Mouse (Mus musculus): Measurements from ENCODE around the gene Slc16a11. TPM values are rescaled to one million over a fixed set of nuclear protein-coding genes. Genes with fewer than 3 reads are reported as not detected.

The Slc16a11 gene
- total RNA-seq (2022), result 10 to 100 TPM; 32.3 to 43.4 (median 36.5) TPM

DNA sequence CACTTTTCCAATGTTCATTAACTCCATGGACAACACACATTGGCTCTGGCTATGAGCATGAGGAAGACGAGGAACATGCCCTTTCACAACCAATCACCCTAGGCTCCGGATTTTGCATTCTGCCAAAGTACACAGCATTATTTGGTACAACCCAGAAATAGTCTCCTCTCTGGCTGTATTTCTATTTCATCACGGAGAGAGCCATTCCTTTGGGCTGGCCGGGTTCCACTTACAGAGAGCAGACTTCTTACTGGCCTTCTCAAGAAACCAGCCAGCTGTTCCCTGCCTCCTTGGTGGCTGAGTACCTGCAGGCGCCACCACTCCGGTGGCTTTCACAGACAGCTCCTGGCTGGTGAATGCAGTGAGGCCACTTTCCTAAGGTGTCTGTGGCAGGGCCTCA is at the start of gene Slc16a11:
TSS of gene Slc16a11 (plus strand) at position 330 of the 400 bp plus-strand sequence.
- DNase-seq (ENCODE audit: low spot score in 2 of 2), result no peak

DNA sequence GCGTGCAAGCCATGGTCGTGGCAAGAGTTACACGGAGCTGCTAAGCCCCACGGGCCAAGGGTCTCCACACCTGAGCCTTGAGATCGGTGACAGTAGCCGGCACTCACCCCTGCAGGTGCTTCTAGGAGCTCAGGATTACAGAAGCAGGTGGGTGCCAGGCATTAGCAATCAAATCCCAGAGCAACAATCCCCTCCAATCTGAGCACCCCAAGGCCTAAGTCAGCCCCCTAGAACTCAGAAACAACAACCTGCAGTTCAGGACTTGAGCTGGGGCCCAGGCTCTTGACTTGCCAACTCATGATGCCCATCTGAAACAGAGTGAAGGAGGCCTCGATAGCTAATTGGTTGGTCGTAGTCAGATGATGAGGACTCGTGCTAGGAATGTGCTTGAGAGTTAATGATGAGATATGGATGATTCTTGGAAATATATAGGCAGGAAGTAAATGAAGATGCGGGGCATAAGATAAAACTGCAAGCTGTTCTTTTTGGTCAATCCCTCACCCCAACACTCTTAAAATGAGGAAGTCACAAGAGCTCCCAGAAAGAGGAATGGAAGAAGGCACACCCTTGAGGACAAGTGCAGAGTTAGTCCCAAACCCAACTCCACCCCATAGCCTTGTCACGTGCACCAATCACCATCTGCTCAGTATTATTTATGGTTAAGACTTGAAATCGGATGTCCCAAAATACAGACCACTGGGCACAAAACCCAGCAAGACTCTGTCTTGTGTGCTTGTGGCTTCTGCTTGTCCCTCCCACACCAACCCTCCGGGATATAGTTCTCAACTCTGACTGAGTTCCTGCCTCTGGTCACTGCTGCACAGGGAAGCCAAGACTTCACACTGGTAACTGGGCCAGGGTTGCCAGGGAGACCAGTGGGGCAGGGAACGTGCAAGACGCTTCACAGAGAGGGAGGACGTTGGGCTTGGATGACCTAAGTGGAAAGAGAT is 46.3 kb upstream of the Slc16a11 start:
- DNase-seq (ENCODE audit: low spot score in 2 of 2), result no peak

DNA sequence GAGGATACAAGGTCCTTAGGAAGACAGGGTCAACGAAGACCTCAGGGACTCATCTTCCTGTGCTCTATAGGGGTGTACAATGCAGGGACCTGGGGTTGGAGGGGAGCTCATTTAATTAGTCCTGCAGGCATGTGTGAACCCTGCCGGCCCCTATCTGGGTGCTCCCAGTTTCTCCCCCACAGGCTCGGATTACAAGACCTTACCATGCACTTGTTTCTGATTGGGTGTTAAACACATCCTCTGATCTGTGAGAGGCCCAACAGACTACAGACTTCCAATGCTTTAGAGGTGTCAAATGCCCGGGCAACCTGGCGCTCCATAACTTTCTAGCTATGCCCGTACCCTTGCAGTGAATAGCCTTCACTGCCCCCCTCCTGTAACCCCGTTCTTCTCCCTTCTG is 44.4 kb upstream of the Slc16a11 start:
- DNase-seq (ENCODE audit: low spot score in 2 of 2), result no peak

DNA sequence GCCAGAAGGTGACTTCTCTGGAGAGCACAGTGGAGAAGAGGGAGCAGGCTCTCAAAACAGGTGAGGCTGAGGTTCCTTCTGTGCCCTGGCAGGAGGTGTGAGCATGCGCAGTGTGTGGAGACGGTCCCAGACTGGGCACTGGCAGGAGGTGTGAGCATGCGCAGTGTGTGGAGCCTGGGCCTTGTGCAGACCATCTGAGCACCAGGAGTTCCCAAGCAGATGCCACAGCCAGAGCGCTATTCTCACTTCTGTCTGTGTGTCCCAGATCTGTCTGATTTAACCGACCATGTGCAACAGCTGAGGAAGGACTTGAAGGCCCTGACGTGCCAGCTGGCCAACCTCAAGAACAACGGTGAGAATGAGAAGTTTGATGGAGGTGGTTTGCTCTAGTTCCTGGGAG is 43.1 kb upstream of the Slc16a11 start:
- DNase-seq (ENCODE audit: low spot score in 2 of 2), result peak in 1 of 2 experiments; percentile 18

DNA sequence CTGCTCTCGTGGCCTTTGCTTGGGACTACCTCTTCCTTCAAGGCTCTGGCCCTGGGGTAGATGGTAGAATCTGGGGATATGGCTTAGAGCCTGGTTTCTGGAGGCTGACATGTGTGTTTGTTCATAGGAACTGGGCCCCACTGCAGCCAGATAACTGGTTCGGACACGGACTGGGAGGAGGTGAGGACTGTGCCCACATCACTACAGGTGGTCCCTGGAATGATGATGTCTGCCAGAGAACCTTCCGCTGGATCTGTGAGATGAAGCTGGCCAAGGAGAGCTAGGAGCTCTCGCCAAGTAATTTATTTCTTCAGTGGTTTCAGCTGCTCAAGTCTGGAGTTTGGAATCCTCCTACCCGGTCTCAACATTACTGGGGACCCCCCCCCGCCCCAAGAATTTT is 42.3 kb upstream of the Slc16a11 start:
- no peak for DNase-seq (ENCODE audit: low spot score in 2 of 2)

DNA sequence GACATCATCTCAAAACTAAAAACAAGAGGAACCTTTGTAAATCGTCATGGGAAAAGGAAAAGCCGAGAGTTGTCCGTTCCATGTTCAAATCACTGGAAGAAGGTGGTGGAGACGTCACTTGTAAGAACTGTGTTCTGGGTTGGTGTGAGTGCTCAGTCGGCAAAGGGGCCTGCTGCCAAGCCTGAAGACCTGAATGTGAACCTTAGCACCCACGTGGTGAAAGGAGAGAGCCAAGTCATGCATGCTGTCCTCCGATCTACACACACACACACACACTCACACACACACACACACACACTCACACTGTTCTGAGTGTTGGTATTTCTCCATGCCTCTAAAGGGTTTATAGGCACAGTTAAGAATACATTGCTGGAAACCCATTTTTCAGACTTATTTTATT is 41.4 kb upstream of the Slc16a11 start:
- no peak for DNase-seq (ENCODE audit: low spot score in 2 of 2)

DNA sequence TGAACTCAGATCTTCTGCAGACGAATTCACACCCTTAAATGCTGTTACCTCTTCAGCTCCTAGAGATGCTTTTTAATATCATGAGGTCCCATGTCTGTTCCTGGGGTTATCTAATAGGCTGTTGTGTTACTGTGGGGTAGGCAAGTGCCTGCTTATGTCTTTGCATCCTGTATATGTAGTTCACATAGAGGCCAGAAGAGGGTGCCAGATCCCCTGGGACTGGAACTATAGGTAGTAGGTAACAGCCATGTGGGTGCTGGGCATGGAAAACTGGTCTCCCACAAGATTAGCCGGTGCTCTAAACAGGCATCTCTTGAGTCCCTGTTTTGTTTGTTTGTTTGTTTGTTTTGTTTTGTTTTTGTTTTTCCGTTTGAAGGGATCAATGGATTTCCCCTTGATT is 40.7 kb upstream of the Slc16a11 start:
- no peak for DNase-seq (ENCODE audit: low spot score in 2 of 2)

DNA sequence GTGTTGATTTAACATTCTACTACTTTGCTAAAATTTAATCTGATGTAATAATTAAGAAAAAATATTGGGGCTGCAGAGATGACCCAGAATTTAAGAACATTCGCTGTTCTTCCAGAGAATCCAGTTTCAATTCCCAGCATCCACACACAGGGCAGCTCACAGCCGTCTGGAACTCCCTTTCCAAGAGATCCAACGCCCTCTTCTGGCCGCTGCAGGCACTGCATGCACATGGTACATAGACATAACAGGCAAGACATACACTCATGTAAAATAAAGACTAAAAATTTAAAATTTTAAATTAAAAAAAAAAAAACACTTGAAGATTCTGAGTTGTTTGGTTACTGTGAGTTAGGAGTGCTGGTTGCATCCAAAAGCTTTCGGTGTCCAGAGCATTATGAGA is 40.3 kb upstream of the Slc16a11 start:
- no peak for DNase-seq (ENCODE audit: low spot score in 2 of 2)

DNA sequence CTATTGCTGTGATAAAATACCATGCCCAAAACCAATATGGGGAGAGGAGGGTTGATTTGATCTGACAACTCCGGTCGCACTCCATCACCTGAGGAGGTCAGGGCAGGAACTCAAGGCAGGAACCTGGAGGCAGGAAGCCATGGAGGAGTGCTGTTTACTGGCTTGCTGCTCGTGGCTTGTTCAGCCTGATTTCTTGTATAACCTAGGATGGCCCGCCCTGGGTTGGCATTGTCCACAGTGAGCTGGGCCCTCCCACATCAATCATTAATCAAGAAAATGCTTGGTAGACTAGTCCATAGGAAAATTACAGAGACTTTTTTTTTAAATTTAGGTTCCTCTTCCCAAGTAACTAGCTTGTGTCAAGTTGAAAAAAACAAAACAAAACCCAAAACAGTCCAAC is 38.1 kb upstream of the Slc16a11 start:
- no peak for DNase-seq (ENCODE audit: low spot score in 2 of 2)

DNA sequence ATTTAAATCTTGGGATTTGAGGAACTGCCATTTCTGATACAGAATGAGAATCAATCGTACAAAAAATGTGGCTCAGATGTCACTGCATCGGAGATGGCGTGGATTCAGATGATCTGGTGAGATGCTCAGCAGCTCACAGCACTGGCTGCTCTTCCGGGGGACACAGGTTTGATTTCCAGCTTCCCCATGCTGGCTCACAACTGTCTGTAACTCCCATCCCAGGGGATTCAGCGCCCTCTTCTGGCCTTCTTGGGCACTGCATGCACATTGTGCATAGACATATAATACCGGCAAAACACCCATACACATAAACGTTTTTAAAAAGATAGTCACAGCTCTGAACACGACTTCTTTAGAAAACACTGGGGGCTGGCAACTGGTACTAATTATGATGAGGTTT is 34.9 kb upstream of the Slc16a11 start:
- no peak for DNase-seq (ENCODE audit: low spot score in 2 of 2)

DNA sequence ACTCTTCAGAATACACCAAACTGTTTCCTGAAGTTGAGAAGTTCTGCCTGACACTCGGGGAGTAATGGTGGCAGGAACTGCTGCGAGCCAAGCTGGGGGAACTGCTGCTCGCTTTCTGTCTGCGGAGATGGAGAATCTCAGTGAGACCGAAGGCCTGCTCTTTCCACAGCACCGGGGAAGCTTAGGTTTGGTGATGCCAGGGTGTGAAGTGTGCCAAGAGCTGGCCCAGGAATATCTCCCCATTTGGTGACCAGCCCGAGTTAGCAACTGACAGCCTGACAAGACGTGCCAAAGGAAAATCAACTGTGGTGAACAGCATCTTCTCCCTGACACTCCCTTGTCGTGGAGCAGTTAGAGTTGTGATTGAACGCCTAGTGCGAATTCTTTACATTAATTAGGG is 34.2 kb upstream of the Slc16a11 start:
- no peak for DNase-seq (ENCODE audit: low spot score in 2 of 2)

DNA sequence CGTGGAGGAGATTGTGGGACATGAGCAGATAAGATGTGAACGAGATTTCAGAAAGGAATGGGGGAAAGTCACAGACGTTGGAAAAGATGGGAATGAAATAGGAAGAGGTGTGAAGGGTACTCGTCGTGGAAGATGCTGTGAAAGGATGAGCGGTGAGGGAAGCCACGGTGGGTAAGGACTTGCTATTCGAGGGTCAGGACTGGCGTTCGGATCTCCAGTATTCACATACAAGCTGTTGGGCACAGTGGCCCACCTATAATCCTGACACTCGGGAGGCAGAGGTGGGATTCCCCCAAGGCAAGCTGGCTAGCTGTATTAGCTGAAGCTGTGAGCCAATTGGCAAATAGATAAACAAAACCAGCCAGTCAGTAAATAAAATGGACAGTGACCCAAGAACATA is 33.8 kb upstream of the Slc16a11 start:
- DNase-seq (ENCODE audit: low spot score in 2 of 2), result no peak

DNA sequence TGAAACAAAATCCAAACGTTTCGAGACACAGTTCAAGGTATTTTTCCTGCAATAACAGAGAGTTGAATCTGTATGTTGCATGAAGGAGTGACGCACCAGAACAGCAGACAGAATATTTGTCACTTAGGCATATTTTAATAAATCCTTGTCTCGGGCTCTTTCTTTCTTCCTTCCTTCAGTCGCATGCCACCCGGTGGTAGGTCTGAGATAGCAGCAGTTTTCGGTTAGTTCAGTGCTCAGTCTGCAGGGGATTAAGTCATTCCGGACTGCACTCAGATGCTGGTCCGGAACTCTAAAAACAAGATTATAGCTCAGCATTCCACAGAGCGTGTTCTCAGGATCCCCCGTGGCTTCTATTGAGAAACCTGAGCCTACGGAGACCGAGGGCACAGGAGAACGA is 33.2 kb upstream of the Slc16a11 start:
- DNase-seq (ENCODE audit: low spot score in 2 of 2), result no peak

DNA sequence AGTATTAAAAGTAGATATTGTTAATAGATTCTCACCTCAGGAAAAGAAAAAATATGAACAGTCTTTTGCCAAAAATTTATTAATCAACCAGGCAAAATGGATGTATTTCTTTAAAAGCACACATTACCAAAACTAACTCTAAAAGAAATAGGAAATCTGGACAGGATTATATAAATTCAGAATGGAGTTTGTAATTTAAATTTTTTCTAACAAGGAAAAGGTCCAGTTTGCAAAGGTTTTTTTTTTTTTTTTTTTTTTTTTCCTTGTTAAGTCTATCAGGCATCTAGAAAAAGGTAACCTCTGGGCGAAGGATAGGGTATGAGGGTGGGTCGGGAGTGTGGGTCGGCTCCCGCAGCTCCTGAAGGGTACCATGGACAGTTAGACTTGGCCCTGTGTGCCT is 32.1 kb upstream of the Slc16a11 start:
- no peak for DNase-seq (ENCODE audit: low spot score in 2 of 2)

DNA sequence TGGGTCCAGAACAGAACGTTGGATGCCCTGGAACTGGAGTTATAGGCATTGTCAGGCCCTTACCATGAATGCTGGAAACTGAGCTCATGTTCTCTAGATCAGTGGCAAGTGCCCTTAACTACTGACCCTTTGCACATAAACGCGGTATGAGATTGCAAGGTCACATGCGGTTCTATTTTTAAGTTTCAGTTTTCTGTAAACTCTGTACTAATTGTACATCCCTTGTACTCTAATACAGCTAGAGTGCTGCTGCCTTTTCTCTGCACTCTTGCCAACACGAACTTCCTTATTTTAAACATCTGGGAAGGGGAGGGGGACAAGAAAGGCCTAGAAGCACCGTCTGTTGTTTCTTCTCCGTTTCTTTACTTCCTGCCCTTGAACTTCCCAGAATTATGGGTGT is 27.4 kb upstream of the Slc16a11 start:
- DNase-seq (ENCODE audit: low spot score in 2 of 2), result no peak

DNA sequence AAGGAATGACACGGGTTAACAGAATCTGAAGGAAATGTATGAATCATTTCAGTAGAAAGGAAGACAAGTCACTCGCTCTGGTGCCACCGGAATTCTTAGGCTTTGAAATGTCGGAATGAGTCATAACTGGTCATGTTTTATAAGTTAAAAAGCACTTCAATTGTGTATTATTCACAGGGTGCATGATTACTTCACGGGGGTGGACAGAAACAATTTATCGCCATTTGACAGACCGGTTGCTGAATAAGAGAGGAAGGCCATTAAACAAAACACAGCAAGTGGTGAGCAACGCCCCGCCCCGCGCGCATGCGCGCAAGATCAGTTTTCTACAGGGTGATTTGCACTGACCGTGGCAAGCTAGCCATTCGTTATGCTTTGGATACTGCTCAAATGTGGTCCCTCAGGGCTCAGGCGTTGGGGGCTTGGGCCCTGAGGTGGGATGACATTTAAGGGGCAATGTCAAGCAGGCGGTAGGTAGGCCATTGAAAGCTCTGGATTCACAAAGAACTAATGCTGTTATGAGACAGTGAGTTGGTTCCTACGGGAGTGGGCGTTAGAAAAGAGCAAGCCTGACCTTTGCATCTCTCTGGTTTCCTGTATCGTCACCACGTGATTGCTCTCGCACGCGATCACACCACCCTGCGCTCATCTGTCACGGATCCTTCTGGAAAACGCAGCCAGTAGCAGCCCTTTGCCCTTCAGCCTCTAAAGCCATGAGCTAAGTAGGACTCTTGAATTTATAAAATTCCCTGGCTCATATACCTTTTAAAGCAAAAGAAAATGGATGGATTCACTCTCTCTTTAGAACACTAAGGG is 23.0 kb upstream of the Slc16a11 start:
- no peak for DNase-seq (ENCODE audit: low spot score in 2 of 2)

DNA sequence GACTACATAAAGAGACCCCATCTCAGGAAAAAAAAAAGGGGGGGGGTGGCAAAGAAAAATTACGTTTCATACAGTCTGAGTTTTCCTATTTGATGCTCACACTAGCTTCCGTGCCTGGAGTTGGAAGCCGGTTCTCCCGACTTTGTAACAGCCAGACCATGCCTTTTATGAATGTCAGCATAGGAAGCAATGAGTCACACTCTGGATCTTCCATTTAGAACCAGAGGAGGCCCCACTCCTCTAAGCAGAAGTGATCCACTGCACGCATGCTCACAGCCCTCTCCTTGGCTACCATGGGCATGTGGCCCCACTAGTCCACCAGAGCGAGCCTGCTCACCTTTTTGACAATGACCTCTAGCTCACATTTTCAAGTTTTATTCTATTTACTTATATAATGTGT is 21.4 kb upstream of the Slc16a11 start:
- no peak for DNase-seq (ENCODE audit: low spot score in 2 of 2)

DNA sequence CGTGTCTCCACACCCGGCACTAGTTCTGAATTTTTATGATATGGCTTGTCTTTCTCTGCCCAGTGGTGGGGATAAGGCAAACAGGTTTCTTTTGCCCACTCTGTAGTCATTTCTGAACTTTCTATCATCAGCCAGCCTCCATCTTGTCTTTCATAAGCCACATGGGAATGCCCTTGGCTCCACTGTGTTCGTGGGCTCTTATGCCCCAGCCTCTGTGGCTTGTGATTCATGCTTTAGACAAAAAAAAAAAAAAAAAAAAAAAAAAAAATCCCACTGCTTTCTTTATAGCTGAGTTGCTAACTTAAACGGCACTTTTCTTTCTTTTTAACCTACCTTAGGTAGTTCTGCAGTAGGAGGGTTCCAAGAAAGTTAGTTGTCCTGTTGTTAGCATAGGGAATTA is 20.4 kb upstream of the Slc16a11 start:
- no peak for DNase-seq (ENCODE audit: low spot score in 2 of 2)

DNA sequence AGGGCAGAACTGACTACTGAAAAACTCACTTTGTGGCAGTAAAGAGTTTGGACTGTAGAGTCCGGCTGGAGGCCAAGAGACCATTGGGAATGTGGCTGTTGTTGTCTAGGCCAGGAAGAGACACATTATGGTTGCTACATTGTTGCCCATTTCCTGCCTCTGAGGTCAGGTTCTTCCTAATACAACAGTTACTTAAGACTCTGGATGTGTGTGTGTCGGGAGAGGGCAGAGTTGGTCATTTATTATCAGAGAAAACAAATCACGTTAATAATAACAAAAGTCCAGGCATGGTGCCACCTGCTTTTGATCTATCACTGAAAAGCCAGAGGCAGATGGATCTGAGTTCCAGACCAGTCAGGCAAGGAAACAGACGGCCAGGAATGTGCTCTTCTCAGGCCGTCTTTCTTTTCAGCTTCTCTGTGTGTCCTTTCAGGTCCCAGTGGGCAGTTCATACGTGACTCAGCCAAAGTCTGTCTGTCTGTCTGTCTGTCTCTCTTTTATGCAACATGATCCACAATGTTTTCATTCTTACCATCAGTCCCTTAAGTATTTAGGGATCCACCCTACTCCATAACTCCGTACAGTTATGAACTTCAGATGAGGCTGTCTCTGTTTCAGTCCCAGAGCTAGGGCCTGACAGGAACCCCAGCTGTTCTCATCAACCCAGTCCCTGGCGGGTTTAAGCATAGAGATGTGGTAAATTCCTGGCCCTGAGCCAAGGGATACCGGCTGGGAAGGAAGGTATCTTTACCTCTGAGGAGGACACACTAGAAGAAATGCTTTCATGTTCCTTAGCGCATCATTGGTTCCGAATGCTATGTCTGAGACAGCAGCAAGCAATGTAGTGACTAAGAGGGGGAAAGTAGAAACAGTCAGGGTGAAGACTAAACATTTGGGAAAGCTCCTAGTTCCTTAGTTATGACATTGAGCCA is 18.9 kb upstream of the Slc16a11 start:
- no peak for DNase-seq (ENCODE audit: low spot score in 2 of 2)

DNA sequence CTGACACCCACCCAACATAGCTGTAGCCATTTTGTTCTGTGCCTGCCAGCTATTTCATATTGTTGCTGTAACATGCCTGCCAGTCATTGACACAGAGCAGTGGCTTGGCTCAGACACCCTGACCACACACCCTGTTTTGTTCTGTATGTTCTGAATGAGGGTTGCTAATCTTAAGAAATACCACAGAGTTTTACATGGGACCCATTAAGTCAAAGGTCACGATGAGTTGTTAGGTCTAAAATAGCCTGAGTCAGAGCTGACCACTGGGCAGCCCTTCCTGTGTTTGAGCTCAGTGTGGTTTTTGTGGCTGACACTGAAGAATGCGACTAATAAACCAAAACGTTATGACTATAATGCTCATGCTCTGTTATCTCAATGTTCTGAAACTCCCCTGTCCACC is 14.2 kb upstream of the Slc16a11 start:
- DNase-seq (ENCODE audit: low spot score in 2 of 2), result no peak

DNA sequence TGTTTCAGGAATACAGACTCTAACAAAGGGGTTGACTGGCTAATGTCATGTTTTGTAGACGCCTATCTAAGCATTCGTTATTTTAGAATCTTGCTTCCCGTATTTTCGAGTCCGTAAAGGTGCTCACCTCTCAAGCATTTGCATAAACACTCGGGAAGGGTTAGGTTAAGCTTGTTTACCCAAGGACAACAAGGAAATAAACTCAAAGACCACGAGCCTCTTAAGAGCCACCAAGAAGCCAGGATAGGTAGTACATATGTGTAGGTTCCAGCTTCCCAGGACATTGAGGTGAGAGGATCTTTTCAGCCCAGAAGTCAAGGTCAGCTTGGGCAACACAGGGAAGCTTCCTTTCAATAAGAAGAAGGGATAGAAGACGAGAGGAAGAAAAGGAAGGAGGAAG is 13.4 kb upstream of the Slc16a11 start:
- no peak for DNase-seq (ENCODE audit: low spot score in 2 of 2)
